Mouse (Mus musculus): Measurements from ENCODE around the gene Cbr4. TPM values are rescaled to one million over a fixed set of nuclear protein-coding genes. Genes with fewer than 3 reads are reported as not detected.
A peak's percentile ranks its signal among the peaks of the same experiment; 100 is the strongest.

Cbr4 gene
- polyA plus RNA-seq (2012; ENCODE audit: insufficient read depth, insufficient read length, missing spikeins), result 25.5 and 26.4 TPM in 2 replicates

- H3K27ac ChIP-seq (ENCODE audit: insufficient read depth, low read depth, low read length), result peak within 1 kb of the TSS; percentile 84
- peaks cover 3% of the 10 kb centered on the region for H3K4me1 ChIP-seq (ENCODE audit: control insufficient read depth, insufficient read depth, low read length)
- peak within 1 kb of the TSS; percentile 69 for H3K4me3 ChIP-seq (ENCODE audit: insufficient read depth, low read length)
- no peak for TF ChIP-seq CTCF (IDR thresholded peaks at IDR 0.05; ENCODE audit: low read depth, low read length)
- TF ChIP-seq POLR2A (IDR thresholded peaks at IDR 0.05; ENCODE audit: borderline replicate concordance, low read depth, low read length), result no peak
Observed at GRCm38 (mm10) chr8:61487597-61488156, at the start of gene Cbr4. Gene Cbr4 (plus strand): TSS chr8:61487734.

DNA sequence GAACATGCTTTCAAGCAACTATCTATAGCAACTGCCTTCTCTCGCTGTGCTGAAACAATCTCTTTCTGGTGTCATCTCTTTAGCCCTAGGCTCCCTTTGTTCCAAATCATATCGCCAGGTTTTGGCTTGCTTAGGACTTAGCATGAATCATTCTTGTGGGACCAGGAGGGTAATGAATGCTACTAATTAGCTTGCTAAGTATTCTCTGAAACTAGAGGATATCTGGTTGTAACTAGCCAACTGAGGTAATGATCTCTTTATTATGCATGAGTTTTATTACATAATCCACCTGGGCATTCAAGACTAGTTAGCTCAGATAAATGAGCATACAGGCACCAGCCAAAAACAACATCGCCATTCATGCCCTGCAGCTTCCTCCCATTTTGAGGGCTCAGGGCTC lies 44.5 kb upstream of the Cbr4 start:
- no peak for TF ChIP-seq CTCF (IDR thresholded peaks at IDR 0.05; ENCODE audit: low read depth, low read length)
- no peak for TF ChIP-seq POLR2A (IDR thresholded peaks at IDR 0.05; ENCODE audit: borderline replicate concordance, low read depth, low read length)
- Histone ChIP-seq H3K4me1 (ENCODE audit: control insufficient read depth, insufficient read depth, low read length) (no peaks in the 10 kb centered on the region), H3K4me3 (ENCODE audit: insufficient read depth, low read length) (no peak overlapping the region), H3K27ac (ENCODE audit: insufficient read depth, low read depth, low read length) (no peak overlapping the region)

GRCm38 (mm10) chr8:61444358-61444757 lies 43.2 kb upstream of the Cbr4 start:
- Histone ChIP-seq H3K27ac (ENCODE audit: insufficient read depth, low read depth, low read length) (no peak overlapping the region), H3K4me3 (ENCODE audit: insufficient read depth, low read length) (no peak overlapping the region), H3K4me1 (ENCODE audit: control insufficient read depth, insufficient read depth, low read length) (no peaks in the 10 kb centered on the region)
- no peak for TF ChIP-seq CTCF (IDR thresholded peaks at IDR 0.05; ENCODE audit: low read depth, low read length)
- TF ChIP-seq POLR2A (IDR thresholded peaks at IDR 0.05; ENCODE audit: borderline replicate concordance, low read depth, low read length), result no peak

DNA sequence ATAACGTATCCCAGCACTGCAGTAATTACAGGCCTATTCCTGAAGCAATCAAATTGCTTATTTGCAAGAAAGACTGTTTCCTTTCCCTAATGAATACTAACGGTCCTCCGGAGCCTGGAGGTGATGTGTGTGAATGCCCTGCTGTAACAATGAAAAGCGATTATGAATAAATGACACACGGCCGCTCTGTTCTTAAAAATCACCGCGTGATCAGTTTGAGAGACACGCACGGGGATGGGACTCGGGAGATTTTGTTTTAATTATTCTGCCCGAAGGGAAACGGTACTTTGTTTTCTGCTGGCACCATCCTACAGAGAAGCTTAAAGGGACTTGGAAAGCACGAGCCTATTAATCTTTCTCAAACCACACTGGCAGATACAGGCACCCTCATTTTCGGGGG lies 41.2 kb upstream of the Cbr4 start:
- TF ChIP-seq POLR2A (IDR thresholded peaks at IDR 0.05; ENCODE audit: borderline replicate concordance, low read depth, low read length), result no peak
- no peak for TF ChIP-seq CTCF (IDR thresholded peaks at IDR 0.05; ENCODE audit: low read depth, low read length)
- Histone ChIP-seq H3K27ac (ENCODE audit: insufficient read depth, low read depth, low read length) (no peak overlapping the region), H3K4me3 (ENCODE audit: insufficient read depth, low read length) (no peak overlapping the region), H3K4me1 (ENCODE audit: control insufficient read depth, insufficient read depth, low read length) (0 out of 2 replicates have a peak, but pooled peaks cover 2% of the 10 kb centered on the region)

DNA sequence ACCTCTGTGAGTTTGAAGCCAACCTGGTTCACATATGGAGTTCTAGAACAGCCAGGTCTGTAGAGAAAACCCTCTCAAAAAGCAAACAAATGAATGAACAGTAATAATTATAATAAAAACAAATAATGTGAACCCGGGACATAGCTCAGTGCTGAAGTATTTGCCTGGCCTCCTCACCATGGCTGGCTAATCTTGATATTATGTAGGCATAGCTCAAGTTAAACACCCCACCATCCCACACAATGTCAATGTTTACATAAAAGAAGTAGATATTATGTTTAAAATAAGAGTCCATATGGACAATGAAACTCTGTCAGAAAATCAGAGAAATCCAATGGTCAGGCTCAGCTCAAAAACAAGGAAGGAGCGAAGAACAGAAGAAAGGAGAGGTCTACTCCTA lies 39.4 kb upstream of the Cbr4 start:
- no peak overlapping the region for H3K4me3 ChIP-seq (ENCODE audit: insufficient read depth, low read length)
- TF ChIP-seq POLR2A (IDR thresholded peaks at IDR 0.05; ENCODE audit: borderline replicate concordance, low read depth, low read length) (no peak), CTCF (IDR thresholded peaks at IDR 0.05; ENCODE audit: low read depth, low read length) (no peak)

DNA sequence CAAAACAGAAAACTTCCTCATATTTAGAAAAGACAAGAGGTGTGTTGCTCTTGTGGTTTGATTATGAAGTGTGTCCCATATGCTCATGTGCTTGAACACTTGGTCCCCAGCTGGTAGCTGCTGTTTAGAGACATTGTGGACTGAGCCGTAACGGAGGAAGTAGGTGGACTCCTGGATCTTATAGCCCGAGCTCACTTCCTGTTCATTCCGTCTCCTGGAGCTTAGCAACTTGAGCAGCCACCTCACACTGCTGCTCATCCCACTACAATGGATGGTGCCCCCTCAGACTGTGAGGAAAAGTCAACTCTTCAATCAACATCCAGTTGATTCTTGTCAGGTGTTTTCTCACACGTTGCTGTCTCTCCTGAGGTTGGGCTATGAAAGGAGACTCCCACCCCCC lies 38.7 kb upstream of the Cbr4 start:
- Histone ChIP-seq H3K27ac (ENCODE audit: insufficient read depth, low read depth, low read length) (no peak overlapping the region), H3K4me1 (ENCODE audit: control insufficient read depth, insufficient read depth, low read length) (0 out of 2 replicates have a peak, but pooled peaks cover 2% of the 10 kb centered on the region), H3K4me3 (ENCODE audit: insufficient read depth, low read length) (no peak overlapping the region)
- TF ChIP-seq CTCF (IDR thresholded peaks at IDR 0.05; ENCODE audit: low read depth, low read length) (no peak), POLR2A (IDR thresholded peaks at IDR 0.05; ENCODE audit: borderline replicate concordance, low read depth, low read length) (no peak)

More for the DNA sequence above, 39.4 kb upstream of the Cbr4 start:
- 0 out of 2 replicates have a peak, but pooled peaks cover 2% of the 10 kb centered on the region for H3K4me1 ChIP-seq (ENCODE audit: control insufficient read depth, insufficient read depth, low read length)
- H3K27ac ChIP-seq (ENCODE audit: insufficient read depth, low read depth, low read length), result no peak overlapping the region

DNA sequence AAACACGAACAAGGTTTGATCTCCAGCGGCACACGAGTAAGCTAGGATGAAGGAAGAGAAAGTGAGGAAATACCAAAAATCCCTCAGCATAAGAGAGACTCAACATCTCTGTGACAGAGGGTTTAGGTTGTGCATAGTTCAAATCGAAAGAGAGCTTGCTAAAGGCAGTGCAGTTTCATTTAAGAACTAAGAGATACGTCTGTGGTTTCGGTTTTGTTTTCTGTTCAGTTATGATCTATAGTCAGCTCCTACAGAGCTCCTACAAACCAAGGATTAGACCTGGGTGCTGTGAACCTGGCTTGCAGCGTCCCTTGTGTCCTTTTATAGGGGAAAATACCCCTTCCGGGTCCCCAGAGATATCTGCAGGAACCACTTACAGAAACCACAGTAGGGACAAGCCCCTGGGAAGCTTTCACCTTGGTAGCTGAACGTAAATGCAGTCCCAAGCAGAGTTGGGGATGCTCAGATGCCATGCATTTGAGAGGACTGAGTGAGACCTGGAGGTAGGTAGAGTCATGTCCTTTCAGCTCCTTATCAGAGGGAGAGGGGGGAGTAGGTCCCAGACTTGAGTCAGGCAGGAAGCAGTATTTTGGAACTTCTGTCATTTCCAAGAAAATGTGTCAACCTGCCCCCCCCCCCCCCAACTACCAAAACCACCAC lies 36.5 kb upstream of the Cbr4 start:
- Histone ChIP-seq H3K4me1 (ENCODE audit: control insufficient read depth, insufficient read depth, low read length) (0 out of 2 replicates have a peak, but pooled peaks cover 2% of the 10 kb centered on the region), H3K4me3 (ENCODE audit: insufficient read depth, low read length) (peak overlapping the region; percentile 28), H3K27ac (ENCODE audit: insufficient read depth, low read depth, low read length) (no peak overlapping the region)
- TF ChIP-seq POLR2A (IDR thresholded peaks at IDR 0.05; ENCODE audit: borderline replicate concordance, low read depth, low read length) (no peak), CTCF (IDR thresholded peaks at IDR 0.05; ENCODE audit: low read depth, low read length) (no peak)

DNA sequence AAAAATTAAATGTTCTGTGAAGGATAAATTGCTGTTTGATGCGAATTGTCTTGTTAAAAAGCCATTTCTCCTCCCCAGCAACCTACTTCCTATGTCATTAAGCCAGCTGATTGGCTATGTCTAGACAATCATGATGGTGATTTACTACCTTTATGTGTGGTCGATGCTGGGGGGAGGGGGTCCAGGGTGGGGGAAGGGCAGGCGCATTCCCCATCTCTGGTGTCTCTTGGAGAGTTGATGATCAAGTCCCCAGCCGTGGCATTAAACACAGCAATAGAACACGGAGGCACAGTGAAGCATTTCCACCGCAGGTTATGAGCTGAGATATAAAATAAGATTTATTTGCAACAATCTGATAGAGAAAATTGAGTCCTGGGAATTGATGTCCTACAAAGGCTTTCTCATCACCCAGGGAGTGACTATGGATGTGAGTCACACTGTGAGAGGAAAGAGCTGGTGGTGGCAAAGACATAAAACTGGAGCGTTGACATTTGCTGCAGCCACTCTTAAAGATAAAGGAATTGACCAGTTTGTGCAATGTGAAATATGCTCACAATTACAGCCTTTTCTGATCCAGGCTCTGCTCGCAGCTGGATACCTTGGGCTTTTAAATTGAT lies 35.7 kb upstream of the Cbr4 start:
- Histone ChIP-seq H3K4me1 (ENCODE audit: control insufficient read depth, insufficient read depth, low read length) (0 out of 2 replicates have a peak, but pooled peaks cover 2% of the 10 kb centered on the region), H3K4me3 (ENCODE audit: insufficient read depth, low read length) (no peak overlapping the region), H3K27ac (ENCODE audit: insufficient read depth, low read depth, low read length) (no peak overlapping the region)
- TF ChIP-seq CTCF (IDR thresholded peaks at IDR 0.05; ENCODE audit: low read depth, low read length) (no peak), POLR2A (IDR thresholded peaks at IDR 0.05; ENCODE audit: borderline replicate concordance, low read depth, low read length) (no peak)

GRCm38 (mm10) chr8:61459763-61460162 lies 27.8 kb upstream of the Cbr4 start:
- no peak overlapping the region for H3K27ac ChIP-seq (ENCODE audit: insufficient read depth, low read depth, low read length)
- H3K4me3 ChIP-seq (ENCODE audit: insufficient read depth, low read length), result no peak overlapping the region
- no peaks in the 10 kb centered on the region for H3K4me1 ChIP-seq (ENCODE audit: control insufficient read depth, insufficient read depth, low read length)
- TF ChIP-seq POLR2A (IDR thresholded peaks at IDR 0.05; ENCODE audit: borderline replicate concordance, low read depth, low read length) (no peak), CTCF (IDR thresholded peaks at IDR 0.05; ENCODE audit: low read depth, low read length) (no peak)

GRCm38 (mm10) chr8:61462221-61462620 lies 25.3 kb upstream of the Cbr4 start:
- Histone ChIP-seq H3K4me1 (ENCODE audit: control insufficient read depth, insufficient read depth, low read length) (no peaks in the 10 kb centered on the region), H3K4me3 (ENCODE audit: insufficient read depth, low read length) (no peak overlapping the region), H3K27ac (ENCODE audit: insufficient read depth, low read depth, low read length) (no peak overlapping the region)
- no peak for TF ChIP-seq CTCF (IDR thresholded peaks at IDR 0.05; ENCODE audit: low read depth, low read length)
- no peak for TF ChIP-seq POLR2A (IDR thresholded peaks at IDR 0.05; ENCODE audit: borderline replicate concordance, low read depth, low read length)
